Mouse (Mus musculus) testis, adult 2 months (tissue): ENCODE measurements around the gene Pld5.

Experiments used
- CTCF ChIP-seq: fragments of 200-500 bp; IDR thresholded peaks from 2 replicates; pipeline ENCODE4 v1.5.1; 2012; ENCODE audit warnings: low read depth, mild to moderate bottlenecking, inconsistent platforms, low read length, moderate library complexity; ENCODE audit not compliant: control insufficient read depth, insufficient read depth, insufficient replicate concordance
- POLR2A ChIP-seq: fragments of 200-500 bp; IDR thresholded peaks from 2 replicates; pipeline ENCODE4 v1.6.1; 2012; ENCODE audit warnings: low read depth, mild to moderate bottlenecking, inconsistent platforms, low read length, moderate library complexity; ENCODE audit not compliant: control insufficient read depth

DNA sequence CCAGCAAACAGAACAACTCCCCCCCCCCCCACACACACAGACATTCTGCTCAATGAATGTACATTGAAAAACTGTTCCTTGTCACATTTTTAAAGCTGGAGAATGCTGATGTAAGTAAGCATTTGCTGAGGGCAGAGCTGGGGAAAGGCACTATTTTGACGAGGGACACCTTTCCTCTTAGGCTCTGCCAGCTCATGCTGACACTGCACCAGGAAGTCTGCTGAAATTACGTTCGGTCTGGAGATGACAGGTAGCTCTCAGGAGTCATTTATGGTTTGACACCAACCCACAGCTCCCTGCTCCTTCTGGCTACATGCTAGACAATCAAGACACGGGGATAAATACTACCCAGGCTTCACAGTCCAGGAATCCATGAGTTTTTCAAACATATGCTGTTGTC, 192.8 kb downstream of the Pld5 start:
- TF ChIP-seq CTCF (no peak), POLR2A (no peak)
